Mouse (Mus musculus): Measurements from ENCODE around the gene Gm10663.

Gene Gm10663

DNA sequence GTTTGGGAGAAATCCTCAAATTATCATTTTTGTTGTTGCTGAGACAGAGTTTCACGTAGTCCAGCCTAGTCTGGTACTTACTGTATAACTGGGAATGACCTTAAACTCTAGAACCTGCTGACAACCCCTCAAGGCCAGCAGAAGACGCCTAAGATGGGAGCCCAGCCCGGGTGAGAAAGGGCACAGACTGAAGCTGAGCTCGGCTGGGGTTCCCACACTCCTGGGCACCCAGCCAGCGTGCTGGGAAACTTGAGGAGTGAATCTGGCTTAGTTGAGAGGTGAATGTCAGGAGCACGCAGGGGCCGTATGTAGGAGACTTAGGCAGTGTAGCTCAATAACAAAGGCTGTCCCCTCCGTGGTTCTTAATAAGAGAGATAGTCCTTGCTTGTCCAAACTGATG is 12.9 kb downstream of the Gm10663 start:
- peak in 1 of 2 experiments; percentile 18 for DNase-seq (ENCODE audit: low spot score in 2 of 2)

DNA sequence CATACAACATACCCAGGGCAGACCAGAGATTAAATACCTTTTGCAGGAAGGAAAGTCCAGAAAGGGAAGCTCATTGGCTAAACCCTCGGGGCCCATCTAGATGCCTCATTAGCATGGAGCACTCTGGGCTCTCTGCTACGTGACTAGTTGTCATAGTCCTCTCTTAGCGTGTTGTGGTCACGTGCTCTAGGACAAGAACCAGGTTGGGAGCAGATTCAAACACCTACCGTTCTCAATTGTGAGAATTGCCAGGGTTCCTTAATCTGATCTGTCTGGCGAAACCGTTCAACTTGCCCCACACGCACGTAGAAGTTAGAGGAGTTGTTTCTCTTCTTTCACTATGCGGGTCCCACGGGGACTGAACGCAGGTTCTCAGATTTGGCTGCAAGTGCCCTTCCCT is 13.3 kb downstream of the Gm10663 start:
- no peak for DNase-seq (ENCODE audit: low spot score in 2 of 2)

DNA sequence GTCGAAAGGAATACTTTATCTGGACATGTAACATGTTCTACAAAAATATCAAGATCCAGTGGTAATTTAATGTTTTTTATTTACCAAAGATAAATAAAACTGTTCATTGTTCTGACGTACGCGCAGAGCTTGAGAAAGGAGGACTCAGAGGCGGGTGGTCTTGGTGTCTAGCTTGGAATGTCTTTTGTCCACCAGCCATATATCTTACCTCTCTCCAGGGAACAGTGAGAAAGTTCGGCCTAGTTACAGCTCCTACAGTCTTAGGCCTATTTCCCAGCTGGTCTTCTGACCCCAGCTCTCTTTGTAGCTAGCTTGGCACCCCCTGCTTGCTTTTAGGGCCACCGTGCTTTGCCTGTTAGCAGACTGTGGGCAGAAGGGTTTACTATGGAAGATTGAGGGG is 14.9 kb downstream of the Gm10663 start:
- no peak for DNase-seq (ENCODE audit: low spot score in 2 of 2)

DNA sequence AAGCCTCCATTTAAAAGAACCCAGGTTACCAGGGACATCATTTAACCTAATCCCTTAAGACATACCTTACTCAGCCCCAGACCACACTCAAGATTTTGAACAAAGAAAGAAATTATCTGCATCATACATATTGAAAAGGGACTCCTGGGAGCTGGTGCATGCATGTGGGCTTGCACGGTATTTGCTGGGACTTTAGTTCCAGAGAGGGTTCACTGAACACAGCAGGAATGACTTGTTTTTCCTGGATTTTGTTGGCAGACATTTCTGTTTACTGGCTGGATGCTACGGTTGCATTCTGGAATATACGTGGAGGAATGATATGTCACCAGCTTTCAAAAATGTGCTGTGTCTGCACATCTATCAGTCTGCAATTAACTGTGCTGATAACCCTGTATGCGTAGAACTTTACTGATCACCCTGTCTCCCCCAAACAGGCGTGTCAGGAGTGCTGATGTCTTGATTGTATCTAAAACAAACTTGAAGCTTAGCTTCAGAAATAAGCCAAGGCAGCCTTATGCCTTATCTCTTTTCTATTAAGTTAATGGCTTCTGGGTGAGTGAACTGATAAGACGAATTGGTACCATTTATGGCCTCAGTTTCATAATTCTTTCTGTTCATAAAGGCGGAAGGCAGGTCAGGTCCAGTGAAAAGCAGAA is 23.1 kb downstream of the Gm10663 start:
- DNase-seq (ENCODE audit: low spot score in 2 of 2), result no peak

DNA sequence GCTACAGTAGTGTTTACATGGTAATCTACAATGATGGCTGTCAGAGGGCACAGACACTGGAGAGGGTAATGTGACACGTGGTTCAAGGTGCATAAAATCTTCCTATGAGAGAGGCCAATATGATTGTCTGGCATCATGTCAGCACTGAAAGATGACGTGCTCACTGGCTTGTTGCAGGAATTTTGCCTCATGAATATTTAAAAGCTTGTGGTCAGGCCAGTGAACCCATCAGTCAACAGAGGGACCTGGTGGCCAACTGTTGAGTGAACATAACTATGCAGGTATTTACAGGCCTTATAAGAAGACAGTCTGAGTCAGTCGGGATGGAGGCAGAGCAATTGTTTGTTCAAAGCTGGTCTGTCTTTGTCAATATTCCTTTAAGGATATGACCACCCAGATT is 24.9 kb downstream of the Gm10663 start:
- no peak for DNase-seq (ENCODE audit: low spot score in 2 of 2)

DNA sequence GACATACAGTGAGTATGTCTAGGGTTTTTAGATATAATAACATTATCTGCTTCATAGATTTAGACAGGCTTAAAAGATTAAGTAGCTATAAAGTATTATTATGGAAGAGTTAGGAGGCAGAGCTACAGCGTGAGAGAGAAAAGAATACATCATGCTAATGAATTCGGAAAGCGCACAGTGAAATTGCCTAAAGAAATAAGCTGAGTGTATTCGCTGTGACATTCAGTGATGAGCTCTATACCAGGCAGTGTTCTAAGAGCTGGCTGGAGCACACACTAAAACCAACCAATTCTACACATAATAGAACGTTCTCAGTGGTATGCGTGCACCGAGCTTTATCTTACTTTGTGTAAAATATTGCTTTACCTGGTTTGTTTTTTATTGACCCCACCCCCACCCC is 28.8 kb downstream of the Gm10663 start:
- no peak for DNase-seq (ENCODE audit: low spot score in 2 of 2)

DNA sequence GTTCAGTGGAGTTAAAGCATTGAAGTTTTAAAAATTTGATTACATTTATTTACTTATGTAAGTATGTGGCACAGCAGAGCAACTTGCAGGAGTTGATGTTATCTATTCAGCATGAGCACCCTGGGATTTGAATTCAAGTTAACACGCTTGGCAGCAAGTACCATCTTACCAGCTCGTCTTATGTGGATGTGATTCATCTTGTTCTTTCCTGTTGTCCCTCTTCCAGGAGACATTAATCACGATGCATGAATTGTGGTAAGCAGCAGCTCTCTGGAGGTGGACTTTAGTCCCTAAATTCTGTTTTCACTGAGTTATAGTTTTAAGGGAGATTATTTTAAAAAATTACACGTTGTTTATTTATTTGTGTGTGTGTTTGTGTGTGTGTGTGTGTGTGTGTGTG is 29.2 kb downstream of the Gm10663 start:
- no peak for DNase-seq (ENCODE audit: low spot score in 2 of 2)

DNA sequence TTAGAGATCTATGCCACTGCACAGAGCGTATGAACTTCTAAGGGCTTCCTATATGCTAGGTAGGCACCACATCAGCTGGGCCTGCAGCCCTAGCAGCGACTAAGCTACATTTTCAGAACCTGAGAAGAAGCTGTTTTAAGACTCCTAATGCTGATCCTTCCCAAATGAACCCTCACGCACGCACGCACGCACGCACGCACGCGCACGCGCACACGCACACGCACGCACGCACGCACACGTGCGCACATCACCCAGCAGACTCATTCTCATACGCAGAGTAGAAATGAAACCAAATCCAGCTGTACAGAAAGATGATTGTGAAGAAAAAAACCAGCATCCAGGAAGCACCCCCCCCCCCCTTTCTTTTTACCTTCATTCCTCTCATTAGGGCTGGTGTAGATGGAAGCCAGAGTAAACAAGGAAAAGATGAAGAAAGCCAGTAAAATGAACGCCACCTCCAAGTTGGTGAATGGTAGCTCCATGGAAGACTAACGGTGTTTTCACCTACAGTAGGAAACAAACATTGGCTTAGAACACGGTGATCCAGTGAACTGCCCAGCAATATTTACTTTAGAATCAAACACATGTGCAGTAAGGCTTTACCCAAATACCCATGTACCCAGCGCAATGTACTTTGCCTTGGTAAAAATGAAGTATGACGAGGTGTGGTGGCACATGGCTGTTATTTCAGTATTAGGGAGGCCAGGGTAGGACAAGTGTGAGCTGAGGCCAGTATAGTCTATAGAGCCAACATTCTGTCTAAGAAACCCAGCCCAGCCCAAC is 33.3 kb downstream of the Gm10663 start:
- DNase-seq (ENCODE audit: low spot score in 2 of 2), result no peak

DNA sequence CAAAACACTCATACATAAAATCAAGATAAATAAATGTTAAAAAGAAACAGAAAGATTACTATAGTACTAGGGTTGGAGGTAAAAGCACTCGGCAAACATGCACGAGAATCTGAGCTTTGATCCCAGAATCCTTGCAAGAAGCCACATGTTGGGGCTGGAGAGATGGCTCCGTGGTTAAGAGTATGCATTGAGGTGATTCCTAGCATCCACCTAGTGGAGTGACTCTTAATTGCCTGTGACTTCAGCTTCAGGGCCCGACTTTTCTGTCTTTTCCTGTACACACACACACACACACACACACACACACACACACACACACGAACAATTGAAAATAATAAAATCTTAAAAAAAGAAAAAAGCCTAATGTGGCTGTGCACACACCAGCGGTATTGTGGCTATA is 34.1 kb downstream of the Gm10663 start:
- no peak for DNase-seq (ENCODE audit: low spot score in 2 of 2)

DNA sequence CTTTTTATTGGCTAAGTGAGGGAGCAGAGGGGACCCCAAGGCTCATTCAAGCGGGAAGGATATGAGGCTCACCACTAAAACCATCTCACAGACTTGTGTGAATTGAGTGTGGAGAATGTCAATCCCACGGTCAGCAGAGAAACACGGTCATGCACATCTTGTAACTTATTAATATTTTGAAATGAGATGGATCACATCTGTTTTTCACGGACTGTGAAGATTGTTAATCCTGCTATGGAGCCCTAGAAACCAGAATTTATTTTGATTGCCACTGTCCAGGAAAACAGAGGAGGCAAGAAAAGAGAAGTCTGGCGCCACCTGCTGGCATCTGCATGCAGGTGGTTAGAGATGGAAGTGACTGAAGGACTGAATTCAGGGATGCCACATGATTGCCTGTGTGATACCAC is 35.5 kb downstream of the Gm10663 start:
- peak; percentile 37 to 72 for DNase-seq (ENCODE audit: low spot score in 2 of 2)

DNA sequence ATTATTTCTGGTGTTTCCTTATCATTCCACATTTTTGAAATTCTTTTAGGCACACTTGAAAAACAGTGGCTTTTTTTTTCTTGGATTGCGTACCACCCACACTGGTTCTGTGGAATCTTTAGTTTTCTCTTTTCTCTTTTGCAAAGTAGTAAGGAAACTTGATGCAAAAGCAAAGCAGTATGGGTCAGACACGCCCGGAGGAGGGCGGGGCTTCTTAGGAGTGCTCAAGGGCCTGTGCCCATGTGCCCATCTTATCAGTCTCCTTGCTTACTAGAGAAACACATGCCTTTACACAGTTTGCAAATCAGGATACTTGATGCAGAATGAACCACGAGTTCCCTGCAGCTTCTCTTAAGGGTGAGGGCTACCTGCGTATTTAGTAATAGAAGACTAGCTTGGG is 37.3 kb downstream of the Gm10663 start:
- DNase-seq (ENCODE audit: low spot score in 2 of 2), result no peak

DNA sequence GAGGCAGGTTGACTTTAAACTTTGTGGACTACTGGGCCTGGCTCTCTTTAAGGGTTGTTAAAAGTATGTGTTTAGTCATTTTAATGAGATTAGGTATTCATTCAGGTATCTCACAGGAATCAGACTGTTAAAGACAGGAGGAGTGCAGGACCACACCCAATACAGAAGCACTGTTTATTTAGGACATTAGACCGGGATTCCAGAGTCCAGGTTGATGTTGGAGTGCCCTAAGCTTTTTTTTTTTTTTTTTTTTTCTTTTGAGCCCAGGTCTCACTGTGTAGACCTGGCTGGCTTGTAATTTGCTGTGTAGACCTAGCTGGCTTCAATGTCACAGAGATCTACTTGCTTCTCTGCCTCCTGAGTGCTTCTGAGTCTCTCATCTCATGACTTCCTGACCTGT is 51.2 kb downstream of the Gm10663 start:
- no peak for DNase-seq (ENCODE audit: low spot score in 2 of 2)

DNA sequence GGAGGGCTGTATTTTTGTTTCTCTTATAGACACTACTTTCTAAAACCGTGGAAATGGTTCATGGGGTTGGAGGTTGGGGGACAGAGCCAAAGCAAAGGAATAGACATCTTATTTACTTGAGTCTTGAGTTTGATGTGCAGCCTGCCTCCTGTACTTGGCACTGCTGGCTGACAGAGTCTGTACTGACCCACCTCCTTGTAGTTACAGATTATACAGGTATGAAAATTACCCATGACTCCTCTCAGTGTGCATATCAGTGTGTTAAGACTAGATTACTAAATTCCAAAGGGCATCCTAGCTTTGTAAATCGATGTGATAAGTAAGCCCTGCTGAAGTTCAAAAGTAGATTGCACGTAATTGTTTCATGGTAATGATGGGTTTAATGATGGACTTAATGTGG is 51.6 kb downstream of the Gm10663 start:
- DNase-seq (ENCODE audit: low spot score in 2 of 2), result no peak

Measured in urinary bladder, postnatal 4 days (tissue).